Mouse (Mus musculus) CD4-positive naive resting alpha-beta T cell, adult 57 days (primary cell): ENCODE results near the gene Rin2. TPM values are rescaled to one million over a fixed set of nuclear protein-coding genes. Genes with fewer than 3 reads are reported as not detected.

Source experiments
- total RNA-seq: library from RNA; stranded (reverse); gene quantifications from one replicate; pipeline ENCODE4 v1.2.4, GENCODE M21; 2023

Gene Rin2
- total RNA-seq = 3.5 TPM

DNA sequence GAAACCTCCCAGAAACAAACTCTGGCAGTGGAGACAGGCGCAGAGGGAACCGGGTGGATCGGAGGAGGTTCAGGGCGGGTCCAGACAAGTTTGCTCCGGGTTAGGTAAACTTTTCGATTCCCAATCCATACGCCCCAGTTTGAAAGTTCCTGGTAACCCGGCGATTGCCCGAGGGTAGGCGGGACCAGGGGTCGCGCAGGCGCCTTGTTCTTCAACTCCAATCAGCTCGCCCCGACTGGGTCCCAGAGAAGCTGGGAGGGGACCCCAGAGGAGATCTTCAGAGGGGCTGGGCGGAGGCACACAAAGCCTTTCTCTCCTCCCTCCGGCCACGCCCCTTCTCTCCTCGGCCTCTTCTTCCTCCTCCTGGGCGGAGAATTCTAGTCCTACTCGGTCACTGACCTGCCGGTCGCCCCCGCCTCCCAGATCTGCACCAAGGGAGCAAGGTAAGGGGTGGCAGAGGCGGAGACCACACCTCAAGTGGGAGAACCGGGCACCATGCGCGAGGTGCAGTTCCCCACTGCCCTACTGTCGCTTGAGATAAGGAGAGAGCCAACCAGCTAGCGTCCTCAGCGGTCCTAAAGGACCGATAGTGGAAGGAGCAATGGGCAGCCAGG, at the start of gene Rin2:
TSS of gene Rin2 (plus strand) at position 74 of the 614 bp plus-strand sequence.

DNA sequence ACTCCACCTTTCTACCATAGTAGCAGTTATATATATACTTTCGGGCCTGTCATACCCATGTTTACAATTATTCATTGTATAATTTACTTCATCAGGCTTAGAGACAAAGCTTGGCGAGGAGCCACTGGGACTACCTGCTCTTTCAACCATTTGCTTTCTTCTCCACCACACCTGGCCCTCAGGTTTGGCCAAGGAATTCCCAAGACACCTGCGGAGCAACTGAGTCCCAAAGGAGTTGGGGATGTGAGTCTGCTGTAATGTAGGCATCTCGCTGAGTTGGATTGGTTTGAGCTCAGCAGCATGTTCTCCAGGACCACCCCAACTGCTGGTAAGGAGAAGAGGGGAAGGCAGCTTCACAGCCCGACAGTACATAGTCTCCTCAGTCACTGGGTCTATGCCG, 226.8 kb downstream of the Rin2 start, which contains the start of gene Naa20:
TSS of gene Naa20 (plus strand) at position 239 of the 400 bp plus-strand sequence.

DNA sequence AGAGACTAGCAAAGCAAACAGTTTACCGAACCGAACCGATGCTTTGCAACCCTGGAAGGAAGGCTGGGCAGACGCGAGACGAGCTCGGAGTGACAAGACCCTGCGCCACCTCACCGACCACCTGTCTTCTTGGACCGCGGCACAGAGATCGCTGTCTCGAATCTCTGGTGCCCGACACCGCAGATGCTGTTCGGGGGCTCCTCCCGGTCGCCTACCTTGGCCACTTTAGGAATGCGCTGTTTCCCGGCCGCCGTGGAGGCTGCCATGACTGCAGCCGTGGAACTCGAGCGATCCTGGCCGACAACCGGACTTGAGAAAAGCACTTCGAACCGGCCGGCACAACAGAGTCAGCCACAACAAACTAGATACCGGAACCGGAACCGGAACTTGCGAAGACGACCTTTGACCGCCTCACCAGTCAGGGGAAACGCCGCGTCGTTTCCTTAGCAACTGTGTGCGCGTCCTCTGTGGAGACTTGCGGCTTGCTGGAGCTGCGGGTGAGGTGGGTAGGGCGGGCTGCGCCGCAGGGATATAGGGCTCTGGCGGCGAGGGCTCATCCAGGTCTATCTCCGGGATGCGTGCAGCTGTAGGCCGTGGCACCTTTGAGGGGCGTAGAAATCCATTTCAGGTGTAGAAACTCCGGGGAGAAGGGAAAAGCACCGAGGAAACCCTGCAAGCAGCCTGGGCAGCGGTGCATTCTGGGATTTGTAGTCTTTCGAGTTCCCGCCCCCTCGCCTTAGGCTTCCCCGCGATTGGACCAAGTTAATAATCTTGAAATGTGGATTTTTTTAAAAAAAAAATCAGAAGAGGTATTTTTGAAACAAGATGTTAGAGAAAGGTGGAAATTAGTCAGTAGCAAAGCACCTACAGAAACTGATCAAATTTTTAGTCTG, 259.6 kb downstream of the Rin2 start, which contains the start of the genes Cfap61 and Crnkl1:
TSS of gene Cfap61 (plus strand) at position 446 of the 893 bp plus-strand sequence.
TSS of gene Crnkl1 (minus strand) at position 676 of the 893 bp plus-strand sequence.

Other genes with a start within 250 kb of the Rin2 start
- 30.3 TPM for gene Naa20, start 226.9 kb downstream of the Rin2 start, total RNA-seq